Mouse (Mus musculus) brain, adult 10 weeks (tissue): Measurements from ENCODE around the gene Ssu2. TPM values are rescaled to one million over a fixed set of nuclear protein-coding genes. Genes with fewer than 3 reads are reported as not detected.

Experiments
- polyA plus RNA-seq: library from polyadenylated mRNA; stranded (reverse); fragments of 350-450 nt; fragmentation: Illumina TruSeq; extraction: RNeasy Lipid Tissue Mini Kit (QIAGEN cat#74804); gene quantifications from one replicate; pipeline ENCODE4 v1.2.3, GENCODE M21; 2015; ENCODE audit warnings: low read depth, low replicate concordance

Gene Ssu2
- polyA plus RNA-seq = 0.73 TPM

DNA sequence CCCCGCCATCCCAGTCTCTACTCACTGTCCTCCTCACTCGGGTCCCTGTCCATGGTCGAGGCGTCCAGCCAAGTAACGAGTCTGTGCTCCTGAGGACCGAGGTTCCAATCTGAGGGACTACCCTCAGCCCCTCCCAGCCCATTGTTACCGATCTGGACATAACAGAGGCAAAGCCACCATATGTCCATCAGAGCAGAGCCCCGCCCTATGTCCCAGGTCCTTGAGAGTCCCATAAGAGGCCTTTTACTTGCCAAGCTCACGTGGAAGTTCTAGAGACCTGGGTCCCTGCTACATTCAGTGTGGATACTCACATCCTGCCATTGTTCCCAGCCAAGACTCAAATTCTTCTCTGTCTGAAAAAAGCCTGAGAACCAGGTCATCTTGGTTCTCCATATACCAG is at the start of gene Ssu2:
Gene Ssu2 (minus strand): TSS at position 77 of the 400 bp plus-strand sequence.

Other genes with a start within 250 kb of the Ssu2 start
- 8.5 TPM for gene Lmcd1, start 114.3 kb downstream of the Ssu2 start, polyA plus RNA-seq
- not detected for gene Cav3, start 71.5 kb upstream of the Ssu2 start, polyA plus RNA-seq
- gene Oxtr, start 101.9 kb upstream of the Ssu2 start, polyA plus RNA-seq = 3.1 TPM